ENCODE assay signal across 10 mouse cellular contexts in genomic region chr9:44637551-44638169, GRCm38 (mm10). TPM values are rescaled to one million over a fixed set of nuclear protein-coding genes. Genes with fewer than 3 reads are reported as not detected.
DNase-seq lines count a peak whose midpoint lies in the region; ATAC-seq and TF ChIP-seq lines count a peak whose summit lies in the region.
"Had no signal": no experiment of that assay in that cellular context is flagged by ENCODE, and none has a peak within 500 bp of the region (broad histone marks: within the 10 kb centered on the region; RNA-seq: fewer than 3 reads in every experiment).

No protein-coding gene starts in this region.

- no peaks in the 10 kb centered on the region for H3K27me3 ChIP-seq in hindbrain, postnatal 0 days (ENCODE audit: insufficient read depth, low read length)
- H3K27me3 ChIP-seq in hindbrain, embryonic 10.5 days (ENCODE audit: insufficient read depth, poor library complexity, severe bottlenecking) = no peaks in the 10 kb centered on the region
- no peaks in the 10 kb centered on the region for H3K27me3 ChIP-seq in intestine, embryonic 16.5 days (replicated peaks; ENCODE audit: control insufficient read depth, insufficient read depth, low read length)
- H3K27me3 ChIP-seq in stomach, postnatal 0 days (ENCODE audit: control insufficient read depth, insufficient read depth, low read length) = no peaks in the 10 kb centered on the region
- H3K27me3 ChIP-seq: megakaryocyte, embryonic 14.5 days had no signal

- no peak overlapping the region for H3K9ac ChIP-seq in hindbrain, postnatal 0 days (replicated peaks; ENCODE audit: low read length)
- no peak overlapping the region for H3K9ac ChIP-seq in intestine, embryonic 16.5 days (ENCODE audit: low read depth, low read length)
- no peak overlapping the region for H3K9ac ChIP-seq in stomach, postnatal 0 days (ENCODE audit: low read length)

- peaks cover 30% of the 10 kb centered on the region for H3K36me3 ChIP-seq in hindbrain, postnatal 0 days (ENCODE audit: insufficient read depth, low read length)
- peaks cover 85% of the 10 kb centered on the region for H3K36me3 ChIP-seq in hindbrain, embryonic 10.5 days
- H3K36me3 ChIP-seq in intestine, embryonic 16.5 days (ENCODE audit: control insufficient read depth, insufficient read depth, low read length) = 0 out of 2 replicates have a peak, but pooled peaks cover 7% of the 10 kb centered on the region
- peaks cover 11% of the 10 kb centered on the region for H3K36me3 ChIP-seq in stomach, postnatal 0 days (ENCODE audit: control insufficient read depth, insufficient read depth, low read length)

- peak; percentile 56 for ATAC-seq in hindbrain, postnatal 0 days
- ATAC-seq in intestine, embryonic 16.5 days = peak; percentile 31
- no peak for ATAC-seq in stomach, postnatal 0 days (ENCODE audit: low FRiP score, low TSS enrichment)

- peak; percentile 45 for TF ChIP-seq CTCF in hindbrain, postnatal 0 days (IDR thresholded peaks at IDR 0.05; ENCODE audit: low read depth)
- peak; percentile 36 for TF ChIP-seq CTCF in stomach, postnatal 0 days (IDR thresholded peaks at IDR 0.05; ENCODE audit: low read depth)

- 40% methylated on average over 15 of the region's 15 CpGs for WGBS in hindbrain, postnatal 0 days
- 88% methylated on average over 15 of the region's 15 CpGs for WGBS in hindbrain, embryonic 10.5 days
- WGBS in intestine, embryonic 16.5 days = 76% methylated on average over 15 of the region's 15 CpGs
- WGBS in stomach, postnatal 0 days = 59% methylated on average over 15 of the region's 15 CpGs

- H3K27ac ChIP-seq in hindbrain, postnatal 0 days = no peak overlapping the region
- no peak overlapping the region for H3K27ac ChIP-seq in hindbrain, embryonic 10.5 days
- H3K27ac ChIP-seq in intestine, embryonic 16.5 days (ENCODE audit: low read length) = no peak overlapping the region
- no peak overlapping the region for H3K27ac ChIP-seq in stomach, postnatal 0 days (replicated peaks)

- no peaks in the 10 kb centered on the region for H3K4me1 ChIP-seq in hindbrain, postnatal 0 days (ENCODE audit: insufficient read depth, low read length)
- H3K4me1 ChIP-seq in hindbrain, embryonic 10.5 days (replicated peaks) = no peaks in the 10 kb centered on the region
- no peaks in the 10 kb centered on the region for H3K4me1 ChIP-seq in intestine, embryonic 16.5 days (ENCODE audit: control insufficient read depth, insufficient read depth, low read length)
- no peaks in the 10 kb centered on the region for H3K4me1 ChIP-seq in stomach, postnatal 0 days (replicated peaks; ENCODE audit: control insufficient read depth, insufficient read depth)

- H3K4me2 ChIP-seq in hindbrain, postnatal 0 days (ENCODE audit: low read depth, low read length) = no peak overlapping the region
- H3K4me2 ChIP-seq in intestine, embryonic 16.5 days (ENCODE audit: low read depth, low read length) = no peak overlapping the region
- no peak overlapping the region for H3K4me2 ChIP-seq in stomach, postnatal 0 days (replicated peaks; ENCODE audit: low read depth)

- no peak for TF ChIP-seq EP300 in stomach, postnatal 0 days (optimal IDR thresholded peaks at IDR 0.05)

- no peak overlapping the region for H3K4me3 ChIP-seq in hindbrain, postnatal 0 days (ENCODE audit: low read length)
- no peak overlapping the region for H3K4me3 ChIP-seq in hindbrain, embryonic 10.5 days
- H3K4me3 ChIP-seq in intestine, embryonic 16.5 days (ENCODE audit: low read length) = no peak overlapping the region
- no peak overlapping the region for H3K4me3 ChIP-seq in stomach, postnatal 0 days (ENCODE audit: low read depth, low read length)
- H3K4me3 ChIP-seq: megakaryocyte, embryonic 14.5 days had no signal

- no peaks in the 10 kb centered on the region for H3K9me3 ChIP-seq in hindbrain, postnatal 0 days (ENCODE audit: low read length)
- no peaks in the 10 kb centered on the region for H3K9me3 ChIP-seq in hindbrain, embryonic 10.5 days
- H3K9me3 ChIP-seq in intestine, embryonic 16.5 days (ENCODE audit: control insufficient read depth, low read length) = no peaks in the 10 kb centered on the region
- H3K9me3 ChIP-seq in stomach, postnatal 0 days (ENCODE audit: control insufficient read depth, low read length) = no peaks in the 10 kb centered on the region
- H3K9me3 ChIP-seq: megakaryocyte, embryonic 14.5 days had no signal

- peak; percentile 80 for DNase-seq in hindbrain, postnatal 0 days (ENCODE audit: low spot score)
- DNase-seq in hindbrain, embryonic 10.5 days (ENCODE audit: low spot score) = no peak
- peak; percentile 32 for DNase-seq in ES-CJ7 (ENCODE audit: low read depth, low spot score)
- peak; percentile 43 for DNase-seq in cerebellum, adult 9-10 months
- DNase-seq in stomach, postnatal 0 days (ENCODE audit: low spot score) = no peak
- no peak for DNase-seq in right cerebral cortex, postnatal 36 days (ENCODE audit: low spot score in 2 of 2)
- DNase-seq in right cerebral cortex, postnatal 25 days = no peak

RNA-seq across cellular contexts. Expression of gene Ddx6, which starts 33.0 kb away (rescaled TPM):
- total RNA-seq in hindbrain, postnatal 0 days (2014; rRNA removed) = 52.9 and 56.2 TPM in 2 replicates
- polyA plus RNA-seq in hindbrain, postnatal 0 days (2015; fragmentation: Nextera tagmentation; extraction: Ambion mirVana) = 22.3 and 22.7 TPM in 2 replicates
- polyA plus RNA-seq in hindbrain, embryonic 10.5 days (2016; fragmentation: Nextera tagmentation; extraction: Ambion mirVana) = 16.8 and 21.0 TPM in 2 replicates
- 8.1 and 9.8 TPM in 2 replicates for polyA plus RNA-seq in intestine, embryonic 16.5 days (2015; fragmentation: Nextera tagmentation; extraction: Ambion mirVana)
- 7.9 and 10.4 TPM in 2 replicates for polyA plus RNA-seq in stomach, postnatal 0 days (2015; fragmentation: Nextera tagmentation; extraction: Ambion mirVana)

RNA-seq across cellular contexts. Expression of gene Treh, which starts 35.4 kb away (rescaled TPM):
- total RNA-seq in hindbrain, postnatal 0 days (2014; rRNA removed) = not detected in 2 replicates
- polyA plus RNA-seq in hindbrain, postnatal 0 days (2015; fragmentation: Nextera tagmentation; extraction: Ambion mirVana) = not detected in 2 replicates
- polyA plus RNA-seq in hindbrain, embryonic 10.5 days (2016; fragmentation: Nextera tagmentation; extraction: Ambion mirVana) = not detected in 2 replicates
- 0.09 and 0.16 TPM in 2 replicates for polyA plus RNA-seq in intestine, embryonic 16.5 days (2015; fragmentation: Nextera tagmentation; extraction: Ambion mirVana)
- not detected in 2 replicates for polyA plus RNA-seq in stomach, postnatal 0 days (2015; fragmentation: Nextera tagmentation; extraction: Ambion mirVana)
- polyA plus RNA-seq: heart, embryonic 14.5 days had no signal

Comparison
In these comparisons a context has a peak if more than half of its experiments do, and no peak if none do; other contexts are left out.
1. DNase-seq: peak in hindbrain, postnatal 0 days (single experiment), ES-CJ7 (single experiment) and cerebellum, adult 9-10 months (single experiment); none in hindbrain, embryonic 10.5 days (single experiment), stomach, postnatal 0 days (single experiment), right cerebral cortex, postnatal 36 days (0 of 2) and right cerebral cortex, postnatal 25 days (single experiment).